Mouse (Mus musculus) ES-E14 (cell line): Measurements from ENCODE around the gene Tex22. TPM values are rescaled to one million over a fixed set of nuclear protein-coding genes. Genes with fewer than 3 reads are reported as not detected.

Source experiments
- DNase-seq: peaks from one replicate; pipeline ENCODE4 v3.0.0-alpha.2; 2013; ENCODE audit warnings: low read depth, low spot score
- H3K27ac ChIP-seq: 2 replicates; pipeline ENCODE4 v1.5.1; 2012; ENCODE audit warnings: low read depth, mild to moderate bottlenecking, low read length, moderate library complexity, mixed read lengths; ENCODE audit not compliant: poor library complexity, insufficient read depth, severe bottlenecking
- H3K36me3 ChIP-seq: 2 replicates; pipeline ENCODE4 v1.6.1; 2012; ENCODE audit warnings: mild to moderate bottlenecking, low read length, moderate library complexity, mixed read lengths; ENCODE audit not compliant: control insufficient read depth, poor library complexity, insufficient read depth, severe bottlenecking
- H3K4me1 ChIP-seq, 2 experiments: fragments of 150-350 bp in 1 of 2; sonication (generic) in 1 of 2; 2 replicates each; pipeline ENCODE4 v1.6.1; 2012; ENCODE audit warnings: low read length in 2 of 2, mild to moderate bottlenecking in 1 of 2, mixed read lengths in 1 of 2; ENCODE audit not compliant: control insufficient read depth in 2 of 2, insufficient read depth in 2 of 2, poor library complexity in 1 of 2
- H3K4me3 ChIP-seq, 2 experiments: fragments of 150-350 bp in 1 of 2; sonication (generic) in 1 of 2; 2 replicates each; pipeline ENCODE4 v1.5.1; 2012; ENCODE audit warnings: low read length in 2 of 2, low read depth in 1 of 2, mild to moderate bottlenecking in 1 of 2, mixed read lengths in 1 of 2; ENCODE audit not compliant: insufficient read depth in 1 of 2, poor library complexity in 1 of 2, severe bottlenecking in 1 of 2
- H3K9ac ChIP-seq: 2 replicates; pipeline ENCODE4 v1.6.1; 2012; ENCODE audit warnings: low read depth, mild to moderate bottlenecking, low read length, mixed read lengths; ENCODE audit not compliant: poor library complexity, insufficient read depth, severe bottlenecking
- H3K9me3 ChIP-seq: fragments of 150-350 bp; sonication (generic); 2 replicates; pipeline ENCODE4 v1.6.1; 2012; ENCODE audit warnings: low read depth, mild to moderate bottlenecking, low read length; ENCODE audit not compliant: control insufficient read depth, insufficient read depth
- CHD2 ChIP-seq: IDR thresholded peaks from 2 replicates; pipeline ENCODE4 v1.6.1; 2014; ENCODE audit warnings: mild to moderate bottlenecking, low read depth, low read length, inconsistent platforms
- HCFC1 ChIP-seq: IDR thresholded peaks from 2 replicates; pipeline ENCODE4 v1.6.1; 2012; ENCODE audit warnings: low read length, inconsistent platforms, borderline replicate concordance; ENCODE audit not compliant: insufficient read depth
- MAFK ChIP-seq: IDR thresholded peaks from 2 replicates; pipeline ENCODE4 v1.6.1; 2014; ENCODE audit warnings: mild to moderate bottlenecking, low read depth, low read length, inconsistent platforms; ENCODE audit not compliant: insufficient read depth
- ZC3H11A ChIP-seq: IDR thresholded peaks from 2 replicates; pipeline ENCODE4 v1.6.1; 2012; ENCODE audit warnings: low read depth, mild to moderate bottlenecking, inconsistent platforms, low read length, borderline replicate concordance
- ZNF384 ChIP-seq: IDR thresholded peaks from 2 replicates; pipeline ENCODE4 v1.6.1; 2012; ENCODE audit warnings: low read depth, low read length, inconsistent platforms
- in situ Hi-C, 2 experiments: fragments of 600-800 bp; cut with MboI; formaldehyde crosslinking; loops; one replicate each; pipeline ENCODE4 v1.15.1; 2025; ENCODE audit warnings: low sequenced_read_pairs in 2 of 2, inconsistent platforms in 1 of 2; ENCODE audit not compliant: unreplicated experiment in 2 of 2
- total RNA-seq: library from RNA; depleted of rRNA; stranded (reverse); fragments of 300-350 nt; gene quantifications from 2 replicates; pipeline ENCODE4 v1.2.3, GENCODE M21; 2012

Tex22 gene
- total RNA-seq, 1 experiment: 0.22 TPM

- Histone ChIP-seq H3K9ac (no peak overlapping the region), H3K27ac (no peak overlapping the region), H3K4me3 (no peak overlapping the region), H3K4me1 (no peaks in the 10 kb centered on the region), H3K36me3 (no peaks in the 10 kb centered on the region; the same call in 1 of the 2 replicates), H3K9me3 (no peaks in the 10 kb centered on the region)
- in situ Hi-C loops: no loop called here
- no peak for DNase-seq
- TF ChIP-seq ZNF384 (no peak), CHD2 (no peak), ZC3H11A (no peak), HCFC1 (no peak), MAFK (no peak)
Measured at GRCm38 (mm10) chr12:113035093-113035492, 39.2 kb upstream of the Tex22 start.

DNA sequence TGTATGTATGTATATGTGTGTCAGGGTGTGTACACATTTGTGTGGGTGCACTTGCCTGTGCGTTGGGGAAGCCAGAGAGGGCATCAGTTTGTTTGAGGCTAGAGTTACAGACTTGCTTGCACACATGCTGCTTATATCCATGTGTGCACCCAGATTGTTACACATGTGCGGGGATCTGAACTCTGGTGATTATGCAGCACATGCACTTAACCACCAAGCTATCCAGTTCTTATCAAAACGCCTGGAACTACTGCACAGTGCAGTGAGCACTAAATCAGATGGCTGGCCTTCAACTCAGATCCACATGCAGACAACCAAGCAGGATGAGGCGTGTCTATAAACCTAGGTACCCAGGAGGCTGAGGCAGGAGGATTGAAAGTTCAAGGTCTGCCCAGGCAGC, 37.3 kb upstream of the Tex22 start:
- no peaks in the 10 kb centered on the region for H3K9me3 ChIP-seq
- H3K4me1 ChIP-seq: no peaks in the 10 kb centered on the region
- in situ Hi-C loops: no loop called here
- TF ChIP-seq HCFC1 (no peak), MAFK (no peak), ZC3H11A (no peak), CHD2 (no peak), ZNF384 (no peak)
- H3K36me3 ChIP-seq: no peaks in the 10 kb centered on the region; the same call in 1 of the 2 replicates
- no peak overlapping the region for H3K4me3 ChIP-seq
- DNase-seq: no peak
- H3K27ac ChIP-seq: no peak overlapping the region
- no peak overlapping the region for H3K9ac ChIP-seq

- Histone ChIP-seq H3K9me3 (no peaks in the 10 kb centered on the region), H3K27ac (no peak overlapping the region), H3K4me1 (no peaks in the 10 kb centered on the region), H3K36me3 (no peaks in the 10 kb centered on the region), H3K9ac (no peak overlapping the region), H3K4me3 (no peak overlapping the region)
- in situ Hi-C loops: no loop called here
- DNase-seq: no peak
- TF ChIP-seq CHD2: no peak
- TF ChIP-seq HCFC1: no peak
- no peak for TF ChIP-seq ZNF384
- TF ChIP-seq ZC3H11A: no peak
- TF ChIP-seq MAFK: no peak
Measured at GRCm38 (mm10) chr12:113038414-113038813, 35.9 kb upstream of the Tex22 start.

GRCm38 (mm10) chr12:113041481-113042439, 32.5 kb upstream of the Tex22 start:
- Histone ChIP-seq H3K9me3 (no peaks in the 10 kb centered on the region), H3K27ac (no peak overlapping the region), H3K9ac (no peak overlapping the region), H3K36me3 (peaks cover under 1% of the 10 kb centered on the region; the same call in 1 of the 2 replicates), H3K4me3 (no peak overlapping the region), H3K4me1 (no peaks in the 10 kb centered on the region)
- in situ Hi-C loops: no loop called here
- no peak for DNase-seq
- TF ChIP-seq ZC3H11A (no peak), ZNF384 (no peak), MAFK (no peak), CHD2 (no peak), HCFC1 (no peak)
